Mouse (Mus musculus): Measurements from ENCODE around the gene Relch.
A peak's percentile ranks its signal among the peaks of the same experiment; 100 is the strongest.

- TF ChIP-seq CTCF (IDR thresholded peaks at IDR 0.05; ENCODE audit: low read depth, low read length), result peak; percentile 62
- no peak for TF ChIP-seq POLR2A (IDR thresholded peaks at IDR 0.05; ENCODE audit: extremely low read depth, insufficient read depth, low read length)
Observed at GRCm38 (mm10) chr1:105780457-105781364, 117.0 kb downstream of the Relch start, which contains the start of gene Tnfrsf11a.
